Mouse (Mus musculus): Measurements from ENCODE around the gene Tex22. TPM values are rescaled to one million over a fixed set of nuclear protein-coding genes. Genes with fewer than 3 reads are reported as not detected.

Gene Tex22
- polyA plus RNA-seq (2014; fragmentation: Nextera tagmentation; extraction: Ambion mirVana) = not detected in 2 replicates

- Histone ChIP-seq H3K9ac (ENCODE audit: low read depth, low read length) (peak within 1 kb of the TSS; percentile 67), H3K4me2 (replicated peaks; ENCODE audit: low read depth, low read length) (peak within 1 kb of the TSS; percentile 95), H3K4me1 (ENCODE audit: control insufficient read depth, insufficient read depth, low read length) (peaks cover 17% of the 10 kb centered on the region), H3K27ac (ENCODE audit: low read depth, low read length) (peak within 1 kb of the TSS; percentile 88), H3K36me3 (ENCODE audit: control insufficient read depth, insufficient read depth, low read length) (peaks cover 18% of the 10 kb centered on the region), H3K4me3 (ENCODE audit: low read length) (peak within 1 kb of the TSS; percentile 50), H3K27me3 (ENCODE audit: control insufficient read depth, insufficient read depth, low read length) (no peaks in the 10 kb centered on the region), H3K9me3 (ENCODE audit: control insufficient read depth, low read length) (no peaks in the 10 kb centered on the region)
- peak; percentile 94 for ATAC-seq (ENCODE audit: low FRiP score, low TSS enrichment)
- 3% methylated on average over 32 of the region's 32 CpGs for WGBS
These were observed at the start of gene Tex22 for GRCm38 (mm10) chr12:113074329-113075062. Gene Tex22, plus strand, starts transcription at chr12:113074502.

GRCm38 (mm10) chr12:113026557-113026956 is 47.7 kb upstream of the Tex22 start:
- Histone ChIP-seq H3K27ac (ENCODE audit: low read depth, low read length) (no peak overlapping the region), H3K4me3 (ENCODE audit: low read length) (no peak overlapping the region), H3K9me3 (ENCODE audit: control insufficient read depth, low read length) (no peaks in the 10 kb centered on the region), H3K36me3 (ENCODE audit: control insufficient read depth, insufficient read depth, low read length) (peaks cover 3% of the 10 kb centered on the region; the same call in 1 of the 2 replicates), H3K4me1 (ENCODE audit: control insufficient read depth, insufficient read depth, low read length) (0 out of 2 replicates have a peak, but pooled peaks cover 3% of the 10 kb centered on the region), H3K27me3 (ENCODE audit: control insufficient read depth, insufficient read depth, low read length) (no peaks in the 10 kb centered on the region), H3K9ac (ENCODE audit: low read depth, low read length) (no peak overlapping the region), H3K4me2 (replicated peaks; ENCODE audit: low read depth, low read length) (no peak overlapping the region)
- ATAC-seq (ENCODE audit: low FRiP score, low TSS enrichment) = no peak
- WGBS = 96% methylated on average over 1 of the region's 1 CpGs

DNA sequence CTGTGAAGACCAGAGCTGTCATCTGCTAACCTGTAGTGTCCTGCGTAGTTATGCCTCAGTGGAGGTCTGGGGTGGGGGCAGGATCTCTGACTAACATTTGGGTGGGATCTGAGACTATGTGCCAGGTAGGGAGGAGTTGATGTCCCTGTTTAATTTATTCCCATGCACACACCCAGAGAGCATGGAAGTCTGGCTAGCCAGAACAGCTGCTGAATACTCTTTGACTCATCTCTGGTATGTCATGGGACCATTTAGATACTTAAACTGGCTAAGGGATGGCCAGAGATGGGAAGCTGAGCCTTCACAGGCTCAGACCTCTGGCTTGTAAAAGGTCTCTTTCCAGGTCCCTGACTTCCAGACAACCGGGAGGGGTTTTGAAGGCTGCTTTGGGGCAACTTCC is 46.8 kb upstream of the Tex22 start:
- Histone ChIP-seq H3K9ac (ENCODE audit: low read depth, low read length) (no peak overlapping the region), H3K27ac (ENCODE audit: low read depth, low read length) (no peak overlapping the region), H3K4me1 (ENCODE audit: control insufficient read depth, insufficient read depth, low read length) (peaks cover 12% of the 10 kb centered on the region; the same call in 1 of the 2 replicates), H3K9me3 (ENCODE audit: control insufficient read depth, low read length) (no peaks in the 10 kb centered on the region), H3K4me3 (ENCODE audit: low read length) (no peak overlapping the region), H3K36me3 (ENCODE audit: control insufficient read depth, insufficient read depth, low read length) (peaks cover 3% of the 10 kb centered on the region; the same call in 1 of the 2 replicates), H3K27me3 (ENCODE audit: control insufficient read depth, insufficient read depth, low read length) (no peaks in the 10 kb centered on the region), H3K4me2 (replicated peaks; ENCODE audit: low read depth, low read length) (no peak overlapping the region)
- 84% methylated on average over 2 of the region's 2 CpGs for WGBS
- ATAC-seq (ENCODE audit: low FRiP score, low TSS enrichment) = no peak

- Histone ChIP-seq H3K27me3 (ENCODE audit: control insufficient read depth, insufficient read depth, low read length) (no peaks in the 10 kb centered on the region), H3K4me1 (ENCODE audit: control insufficient read depth, insufficient read depth, low read length) (peaks cover 17% of the 10 kb centered on the region; the same call in 1 of the 2 replicates), H3K9ac (ENCODE audit: low read depth, low read length) (no peak overlapping the region), H3K4me3 (ENCODE audit: low read length) (no peak overlapping the region), H3K9me3 (ENCODE audit: control insufficient read depth, low read length) (no peaks in the 10 kb centered on the region), H3K4me2 (replicated peaks; ENCODE audit: low read depth, low read length) (no peak overlapping the region), H3K27ac (ENCODE audit: low read depth, low read length) (no peak overlapping the region), H3K36me3 (ENCODE audit: control insufficient read depth, insufficient read depth, low read length) (peaks cover 3% of the 10 kb centered on the region; the same call in 1 of the 2 replicates)
- 51% methylated on average over 5 of the region's 5 CpGs for WGBS
- ATAC-seq (ENCODE audit: low FRiP score, low TSS enrichment) = no peak
These were observed 46.2 kb upstream of the Tex22 start for GRCm38 (mm10) chr12:113028067-113028466.

- Histone ChIP-seq H3K9ac (ENCODE audit: low read depth, low read length) (no peak overlapping the region), H3K36me3 (ENCODE audit: control insufficient read depth, insufficient read depth, low read length) (no peaks in the 10 kb centered on the region), H3K4me1 (ENCODE audit: control insufficient read depth, insufficient read depth, low read length) (peaks cover 21% of the 10 kb centered on the region; the same call in 1 of the 2 replicates), H3K4me3 (ENCODE audit: low read length) (no peak overlapping the region), H3K27ac (ENCODE audit: low read depth, low read length) (no peak overlapping the region), H3K4me2 (replicated peaks; ENCODE audit: low read depth, low read length) (no peak overlapping the region), H3K9me3 (ENCODE audit: control insufficient read depth, low read length) (no peaks in the 10 kb centered on the region), H3K27me3 (ENCODE audit: control insufficient read depth, insufficient read depth, low read length) (no peaks in the 10 kb centered on the region)
- no peak for ATAC-seq (ENCODE audit: low FRiP score, low TSS enrichment)
- WGBS = 73% methylated on average over 9 of the region's 9 CpGs
These were observed 45.4 kb upstream of the Tex22 start for GRCm38 (mm10) chr12:113028898-113029297.

- no peak overlapping the region for H3K4me2 ChIP-seq (replicated peaks; ENCODE audit: low read depth, low read length)
- 32% methylated on average over 4 of the region's 4 CpGs for WGBS
- peak; percentile 10; the same call in 1 of the 2 replicates for ATAC-seq (ENCODE audit: low FRiP score, low TSS enrichment)
- H3K27me3 ChIP-seq (ENCODE audit: control insufficient read depth, insufficient read depth, low read length) = no peaks in the 10 kb centered on the region
- H3K9me3 ChIP-seq (ENCODE audit: control insufficient read depth, low read length) = no peaks in the 10 kb centered on the region
- H3K4me1 ChIP-seq (ENCODE audit: control insufficient read depth, insufficient read depth, low read length) = peaks cover 21% of the 10 kb centered on the region; the same call in 1 of the 2 replicates
- H3K4me3 ChIP-seq (ENCODE audit: low read length) = no peak overlapping the region
- no peak overlapping the region for H3K27ac ChIP-seq (ENCODE audit: low read depth, low read length)
- H3K36me3 ChIP-seq (ENCODE audit: control insufficient read depth, insufficient read depth, low read length) = no peaks in the 10 kb centered on the region
- no peak overlapping the region for H3K9ac ChIP-seq (ENCODE audit: low read depth, low read length)
These were observed 44.3 kb upstream of the Tex22 start for GRCm38 (mm10) chr12:113030046-113030445.

DNA sequence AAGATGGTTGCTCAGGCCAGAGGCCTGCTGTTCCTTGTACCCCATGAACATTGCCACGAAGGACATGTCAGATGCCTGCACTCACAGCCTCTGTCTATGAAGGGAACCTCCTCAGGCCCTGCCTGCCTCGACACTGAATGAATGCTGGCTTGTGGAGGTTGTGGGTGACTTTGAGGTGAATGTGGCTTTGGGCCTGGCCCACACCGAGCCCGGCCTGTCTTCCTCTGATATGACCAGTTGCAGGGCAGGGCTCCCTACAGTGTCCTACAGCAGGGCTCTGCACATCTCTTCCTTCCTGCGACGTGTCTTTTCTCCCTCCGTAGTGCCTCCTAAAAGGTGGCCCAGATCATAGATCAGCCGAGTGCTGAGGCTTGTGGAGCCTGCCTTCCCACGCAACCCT is 43.3 kb upstream of the Tex22 start:
- no peaks in the 10 kb centered on the region for H3K9me3 ChIP-seq (ENCODE audit: control insufficient read depth, low read length)
- no peak overlapping the region for H3K4me3 ChIP-seq (ENCODE audit: low read length)
- H3K27ac ChIP-seq (ENCODE audit: low read depth, low read length) = no peak overlapping the region
- no peak for ATAC-seq (ENCODE audit: low FRiP score, low TSS enrichment)
- H3K4me1 ChIP-seq (ENCODE audit: control insufficient read depth, insufficient read depth, low read length) = peaks cover 21% of the 10 kb centered on the region; the same call in 1 of the 2 replicates
- WGBS = 85% methylated on average over 9 of the region's 9 CpGs
- no peaks in the 10 kb centered on the region for H3K36me3 ChIP-seq (ENCODE audit: control insufficient read depth, insufficient read depth, low read length)
- H3K27me3 ChIP-seq (ENCODE audit: control insufficient read depth, insufficient read depth, low read length) = no peaks in the 10 kb centered on the region
- no peak overlapping the region for H3K9ac ChIP-seq (ENCODE audit: low read depth, low read length)
- no peak overlapping the region for H3K4me2 ChIP-seq (replicated peaks; ENCODE audit: low read depth, low read length)

GRCm38 (mm10) chr12:113031441-113031840 is 42.9 kb upstream of the Tex22 start:
- Histone ChIP-seq H3K27me3 (ENCODE audit: control insufficient read depth, insufficient read depth, low read length) (no peaks in the 10 kb centered on the region), H3K4me2 (replicated peaks; ENCODE audit: low read depth, low read length) (no peak overlapping the region), H3K9ac (ENCODE audit: low read depth, low read length) (no peak overlapping the region), H3K27ac (ENCODE audit: low read depth, low read length) (no peak overlapping the region), H3K4me1 (ENCODE audit: control insufficient read depth, insufficient read depth, low read length) (peaks cover 21% of the 10 kb centered on the region; the same call in 1 of the 2 replicates), H3K4me3 (ENCODE audit: low read length) (no peak overlapping the region), H3K9me3 (ENCODE audit: control insufficient read depth, low read length) (no peaks in the 10 kb centered on the region), H3K36me3 (ENCODE audit: control insufficient read depth, insufficient read depth, low read length) (no peaks in the 10 kb centered on the region)
- 90% methylated on average over 6 of the region's 6 CpGs for WGBS
- no peak for ATAC-seq (ENCODE audit: low FRiP score, low TSS enrichment)
